Mouse (Mus musculus) small intestine, adult 2 months (tissue): ENCODE results near the gene Arid3b. TPM values are rescaled to one million over a fixed set of nuclear protein-coding genes. Genes with fewer than 3 reads are reported as not detected.

Source experiments
- H3K27ac ChIP-seq: fragments of 200-500 bp; 2 replicates; pipeline ENCODE4 v1.5.1; 2012; ENCODE audit warnings: low read depth, low read length, control low read depth, inconsistent platforms; ENCODE audit not compliant: insufficient read depth
- H3K27me3 ChIP-seq: fragments of 200-500 bp; 2 replicates; pipeline ENCODE4 v1.6.1; 2012; ENCODE audit warnings: mild to moderate bottlenecking, moderate library complexity, low read length, inconsistent platforms; ENCODE audit not compliant: control insufficient read depth, insufficient read depth
- H3K36me3 ChIP-seq: fragments of 200-500 bp; 2 replicates; pipeline ENCODE4 v1.6.1; 2012; ENCODE audit warnings: mild to moderate bottlenecking, low read length, control low read depth, inconsistent platforms; ENCODE audit not compliant: control insufficient read depth, insufficient read depth
- H3K4me1 ChIP-seq: fragments of 200-500 bp; 2 replicates; pipeline ENCODE4 v1.6.1; 2012; ENCODE audit warnings: low read length, inconsistent platforms, mixed read lengths; ENCODE audit not compliant: control insufficient read depth, insufficient read depth, insufficient read length
- H3K4me3 ChIP-seq: fragments of 200-500 bp; 2 replicates; pipeline ENCODE4 v1.5.1; 2012; ENCODE audit warnings: low read depth, mild to moderate bottlenecking, control low read depth, inconsistent platforms, low read length, moderate library complexity
- CTCF ChIP-seq: fragments of 200-500 bp; IDR thresholded peaks from 2 replicates; pipeline ENCODE4 v1.5.1; 2012; ENCODE audit warnings: low read depth, mild to moderate bottlenecking, control low read depth, inconsistent platforms, low read length, moderate library complexity, mixed read lengths; ENCODE audit not compliant: insufficient replicate concordance, insufficient read length; ENCODE audit errors: extremely low read depth
- POLR2A ChIP-seq: fragments of 200-500 bp; IDR thresholded peaks from 2 replicates; pipeline ENCODE4 v1.6.1; 2012; ENCODE audit warnings: low read depth, mild to moderate bottlenecking, control low read depth, inconsistent platforms, low read length, moderate library complexity
- WGBS: fragments of 180-500 bp; shearing (Covaris S2); methylation state at CpG from one replicate; pipeline ENCODE4 v1.1.7; 2018; 5-methylcytosine and 5-hydroxymethylcytosine counted together
- polyA plus RNA-seq: library from polyadenylated mRNA; depleted of rRNA; stranded (reverse); fragments of >200 nt; gene quantifications from 2 replicates; pipeline ENCODE4 v1.2.3, GENCODE M21; 2012

Arid3b gene
- polyA plus RNA-seq, 1 experiment, result 13.6 TPM

DNA sequence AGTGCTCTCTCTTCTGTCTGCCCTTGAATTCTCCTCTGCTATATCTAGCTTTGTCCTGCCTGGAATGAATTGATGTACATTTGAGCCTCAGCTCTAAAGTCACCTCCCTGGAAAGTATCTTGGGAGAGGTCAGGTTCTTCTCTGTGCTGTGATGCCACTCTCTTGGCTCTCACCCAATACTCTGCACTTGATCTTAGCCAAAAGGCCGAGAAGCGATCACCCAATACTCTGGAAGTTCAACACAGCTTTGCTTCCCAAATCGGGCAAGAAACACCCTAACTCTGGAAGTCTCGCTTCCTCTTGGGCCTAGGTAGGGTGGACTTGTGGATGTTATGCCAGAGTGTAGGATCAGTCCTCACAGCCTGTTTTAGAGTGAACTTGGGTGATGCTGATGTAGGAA is 69.4 kb downstream of the Arid3b start:
- no peak overlapping the region for H3K27ac ChIP-seq
- TF ChIP-seq CTCF (no peak), POLR2A (no peak)
- H3K4me1 ChIP-seq, result peaks cover 17% of the 10 kb centered on the region
- H3K36me3 ChIP-seq, result no peaks in the 10 kb centered on the region
- no peak overlapping the region for H3K4me3 ChIP-seq
- H3K27me3 ChIP-seq, result no peaks in the 10 kb centered on the region
- WGBS, result 92% methylated on average over 4 of the region's 4 CpGs

DNA sequence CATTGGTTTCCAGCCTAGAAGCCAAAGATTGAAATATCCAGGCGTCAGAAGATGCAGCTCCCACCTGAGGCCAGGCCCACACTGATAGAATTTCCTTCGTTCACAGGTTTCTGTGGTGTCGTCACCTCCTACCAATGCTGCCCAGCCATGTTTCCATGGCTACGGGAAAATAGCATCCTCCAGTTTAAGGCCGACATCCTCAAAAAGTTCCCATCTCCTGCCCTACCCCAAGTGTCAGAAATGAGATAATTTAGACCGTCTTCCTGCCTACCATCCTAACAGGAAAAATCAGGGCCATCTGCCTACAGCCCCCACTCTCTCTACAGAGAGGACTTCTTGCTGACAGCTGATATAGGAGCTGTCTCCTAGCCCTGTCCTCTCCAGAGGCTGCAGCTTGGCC is 70.2 kb downstream of the Arid3b start:
- Histone ChIP-seq H3K4me3 (no peak overlapping the region), H3K27ac (no peak overlapping the region), H3K27me3 (no peaks in the 10 kb centered on the region), H3K36me3 (peaks cover 3% of the 10 kb centered on the region), H3K4me1 (peaks cover 19% of the 10 kb centered on the region)
- WGBS, result 73% methylated on average over 6 of the region's 6 CpGs
- TF ChIP-seq POLR2A (no peak), CTCF (no peak)

DNA sequence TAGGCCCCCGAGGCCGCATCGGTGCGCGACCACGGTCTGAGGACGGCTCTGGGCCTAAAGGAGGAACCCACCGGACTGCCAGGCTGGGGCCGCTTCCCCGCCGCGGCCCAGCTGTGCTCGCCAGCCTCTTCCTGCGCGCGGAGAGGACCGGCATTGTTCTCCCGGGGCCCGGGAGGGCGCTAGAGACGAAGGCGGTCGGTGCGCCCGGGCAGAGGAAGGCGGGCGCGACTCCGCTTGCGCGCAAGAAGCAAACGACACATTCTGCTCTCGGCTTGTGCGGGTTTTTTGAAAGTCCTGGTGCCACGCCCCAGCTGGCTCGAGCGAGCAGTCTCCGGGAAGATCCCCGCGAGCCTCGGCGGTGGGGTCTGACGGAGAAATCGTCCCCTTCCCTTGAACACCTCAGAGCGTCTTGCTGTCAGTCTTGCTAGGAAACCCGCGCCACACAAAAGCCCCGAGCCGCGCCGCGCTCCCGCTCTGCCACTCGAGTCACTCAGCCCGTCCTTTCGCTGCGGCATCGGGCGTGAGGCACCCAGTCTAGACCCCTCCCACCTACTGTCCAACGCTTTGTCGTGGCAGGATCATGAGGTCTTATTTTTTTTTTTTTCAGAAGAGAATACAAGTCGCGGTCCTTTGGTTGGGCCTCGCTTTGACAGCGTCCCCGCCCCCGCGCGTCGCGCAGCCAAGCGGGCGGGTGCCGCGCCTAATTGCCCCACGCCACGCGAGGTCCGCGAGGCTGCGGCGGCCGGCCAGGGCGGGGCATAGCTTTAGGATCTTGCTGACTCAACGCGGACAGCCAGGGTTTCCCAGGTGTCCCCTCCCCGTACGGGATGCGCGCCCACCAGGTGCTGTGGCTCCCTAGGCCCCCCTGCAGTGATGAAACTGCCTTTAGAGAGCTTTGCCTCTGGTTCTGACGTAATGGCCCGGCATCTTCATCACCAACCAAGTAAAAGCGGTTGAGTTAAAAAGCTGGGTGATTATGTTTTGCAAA is 70.9 kb downstream of the Arid3b start, which contains the start of gene Clk3:
Gene Clk3, minus strand, starts transcription at position 497 of the 988 bp plus-strand sequence.
- H3K27me3 ChIP-seq, result no peaks in the 10 kb centered on the region
- under 1% methylated on average over 93 of the region's 93 CpGs for WGBS
- TF ChIP-seq POLR2A, result no peak; the same call in 1 of the 2 replicates
- TF ChIP-seq CTCF, result no peak
- H3K4me3 ChIP-seq, result peak within 1 kb of the TSS; percentile 88
- H3K4me1 ChIP-seq, result peaks cover 19% of the 10 kb centered on the region
- peak within 1 kb of the TSS; percentile 97 for H3K27ac ChIP-seq
- H3K36me3 ChIP-seq, result peaks cover 11% of the 10 kb centered on the region

GRCm38 (mm10) chr9:57764974-57765363 is 71.6 kb downstream of the Arid3b start:
- peak overlapping the region; percentile 88 for H3K4me3 ChIP-seq
- H3K27me3 ChIP-seq, result no peaks in the 10 kb centered on the region
- WGBS, result under 1% methylated on average over 44 of the region's 45 CpGs
- peak overlapping the region; percentile 97 for H3K27ac ChIP-seq
- H3K36me3 ChIP-seq, result peaks cover 18% of the 10 kb centered on the region
- peaks cover 19% of the 10 kb centered on the region for H3K4me1 ChIP-seq
- peak; percentile 66; the same call in 1 of the 2 replicates for TF ChIP-seq POLR2A
- TF ChIP-seq CTCF, result no peak

- under 1% methylated on average over 57 of the region's 57 CpGs for WGBS
- Histone ChIP-seq H3K4me1 (peaks cover 19% of the 10 kb centered on the region), H3K4me3 (peak overlapping the region; percentile 88), H3K27me3 (no peaks in the 10 kb centered on the region), H3K27ac (peak overlapping the region; percentile 97), H3K36me3 (peaks cover 22% of the 10 kb centered on the region)
- no peak for TF ChIP-seq CTCF
- TF ChIP-seq POLR2A, result no peak
These were observed 72.2 kb downstream of the Arid3b start for GRCm38 (mm10) chr9:57764147-57764973.

- H3K4me1 ChIP-seq, result peaks cover 19% of the 10 kb centered on the region
- H3K36me3 ChIP-seq, result peaks cover 39% of the 10 kb centered on the region
- H3K27me3 ChIP-seq, result no peaks in the 10 kb centered on the region
- TF ChIP-seq POLR2A (no peak), CTCF (peak; percentile 67; the same call in 1 of the 2 replicates)
- H3K4me3 ChIP-seq, result no peak overlapping the region
- WGBS, result 15% methylated on average over 6 of the region's 6 CpGs
- peak overlapping the region; percentile 36 for H3K27ac ChIP-seq
These were observed 74.0 kb downstream of the Arid3b start for GRCm38 (mm10) chr9:57762563-57762991.
